Mouse (Mus musculus) E14TG2a.4 (cell line): Measurements from ENCODE around the gene Insl6.

Source experiments
- CTCF ChIP-seq: conservative IDR thresholded peaks from 2 replicates; pipeline ENCODE4 v1.5.1; 2014; ENCODE audit warnings: low read length
- NANOG ChIP-seq: IDR thresholded peaks from 2 replicates; pipeline ENCODE4 v1.6.1; 2014; ENCODE audit warnings: borderline replicate concordance, low read length, mixed read lengths
- POU5F1 ChIP-seq: IDR thresholded peaks from 2 replicates; pipeline ENCODE4 v1.6.1; 2014; ENCODE audit warnings: low read length, borderline replicate concordance

- TF ChIP-seq CTCF (no peak), NANOG (no peak), POU5F1 (no peak)
Measured at GRCm38 (mm10) chr19:29300919-29301318, 24.2 kb downstream of the Insl6 start.
